Mouse (Mus musculus) heart, embryonic 13.5 days (tissue): ENCODE measurements at regions not wholly inside any gene's neighbourhood (a gene's known extent, or its start where the extent isn't known, plus 50 kb on each side); places are given as distances from the start of the nearest gene placed in this dataset.

Experiments
- ATAC-seq: fragments of 200-750 bp; cut with Nextera tagmentation; 2 replicates; pipeline ENCODE4 v1.8.0; 2017; ENCODE audit warnings: moderate TSS enrichment; ENCODE audit not compliant: insufficient number of reproducible peaks, low FRiP score, low TSS enrichment; ENCODE audit errors: extremely low read depth
- H3K27ac ChIP-seq: fragments of 300-500 bp; sonication (generic); replicated peaks from 2 replicates; pipeline ENCODE4 v1.5.1; 2015; ENCODE audit warnings: moderate library complexity, mild to moderate bottlenecking, inconsistent platforms
- H3K27me3 ChIP-seq: fragments of 300-500 bp; sonication (generic); replicated peaks from 2 replicates; pipeline ENCODE4 v1.6.1; 2015; ENCODE audit warnings: mild to moderate bottlenecking, inconsistent platforms
- H3K36me3 ChIP-seq: fragments of 300-500 bp; sonication (generic); 2 replicates; pipeline ENCODE4 v1.6.1; 2015; ENCODE audit warnings: mild to moderate bottlenecking, inconsistent platforms
- H3K4me1 ChIP-seq: fragments of 300-500 bp; sonication (generic); 2 replicates; pipeline ENCODE4 v1.6.1; 2015; ENCODE audit warnings: inconsistent platforms
- H3K4me2 ChIP-seq: fragments of 300-500 bp; sonication (generic); 2 replicates; pipeline ENCODE4 v1.6.1; 2015; ENCODE audit warnings: inconsistent platforms, mild to moderate bottlenecking, moderate library complexity
- H3K4me3 ChIP-seq: fragments of 300-500 bp; sonication (generic); 2 replicates; pipeline ENCODE4 v1.5.1; 2015; ENCODE audit warnings: moderate library complexity, mild to moderate bottlenecking, inconsistent platforms
- H3K9ac ChIP-seq: fragments of 300-500 bp; sonication (generic); 2 replicates; pipeline ENCODE4 v1.6.1; 2015; ENCODE audit warnings: inconsistent platforms, mild to moderate bottlenecking, moderate library complexity
- H3K9me3 ChIP-seq: fragments of 300-500 bp; sonication (generic); 2 replicates; pipeline ENCODE4 v1.6.1; 2016; ENCODE audit warnings: inconsistent platforms
- WGBS: fragments of 180-500 bp; shearing (Covaris S2); methylation state at CpG from one replicate; pipeline ENCODE4 v1.1.7; 2015; ENCODE audit warnings: mixed read lengths; 5-methylcytosine and 5-hydroxymethylcytosine counted together

DNA sequence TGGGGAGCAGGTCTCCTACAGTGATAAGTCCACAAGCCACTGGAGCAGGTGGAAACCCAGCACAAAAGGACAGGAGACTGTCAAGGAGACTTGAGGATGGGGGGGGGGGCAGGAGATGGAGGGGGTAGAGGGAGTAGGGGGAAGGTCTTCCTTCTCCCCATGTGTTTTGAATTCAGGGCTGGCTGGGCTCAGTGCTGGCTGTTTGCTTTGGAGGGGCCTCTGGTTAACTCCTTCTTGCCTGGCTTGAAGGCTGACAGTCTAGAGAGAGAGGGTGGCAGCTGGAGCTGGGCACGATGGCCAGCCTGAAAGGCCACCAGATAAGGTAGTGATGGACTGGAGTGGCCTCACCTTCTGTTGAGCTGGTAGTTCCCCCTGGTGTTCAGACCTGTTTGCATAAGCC, 120.0 kb upstream of the Gm26897 start:
- WGBS, result 13% methylated on average over 1 of the region's 1 CpGs
- Histone ChIP-seq H3K27ac (no peak overlapping the region), H3K27me3 (peaks cover 26% of the 10 kb centered on the region), H3K4me2 (no peak overlapping the region), H3K9me3 (peaks cover 6% of the 10 kb centered on the region; the same call in 1 of the 2 replicates), H3K36me3 (no peaks in the 10 kb centered on the region), H3K9ac (no peak overlapping the region), H3K4me1 (no peaks in the 10 kb centered on the region), H3K4me3 (no peak overlapping the region)
- no peak for ATAC-seq

DNA sequence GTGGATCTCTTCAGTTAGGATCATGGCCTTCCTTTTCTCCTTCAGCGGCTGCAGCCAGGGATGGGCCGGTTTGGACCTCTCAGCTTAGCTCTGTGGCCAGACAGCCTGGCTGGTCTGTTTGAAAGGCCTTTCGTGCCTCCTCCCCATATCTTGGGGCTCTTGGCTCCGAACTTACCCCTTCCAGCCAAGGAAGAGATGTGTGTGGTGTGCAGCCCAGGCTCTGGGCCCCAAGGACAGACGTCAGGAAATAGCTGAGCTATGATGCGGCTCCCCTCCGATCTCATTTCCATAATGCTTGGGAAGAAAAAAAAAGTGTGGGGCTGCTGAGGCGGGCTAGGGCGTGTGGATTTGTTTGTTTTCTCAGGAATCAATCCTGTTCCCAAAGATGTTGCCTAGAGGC, 113.8 kb upstream of the Gm26897 start:
- H3K27ac ChIP-seq, result peak overlapping the region; percentile 42
- H3K9me3 ChIP-seq, result no peaks in the 10 kb centered on the region
- 38% methylated on average over 9 of the region's 9 CpGs for WGBS
- peaks cover 18% of the 10 kb centered on the region for H3K4me1 ChIP-seq
- H3K4me3 ChIP-seq, result no peak overlapping the region
- peaks cover 29% of the 10 kb centered on the region for H3K27me3 ChIP-seq
- H3K36me3 ChIP-seq, result no peaks in the 10 kb centered on the region
- ATAC-seq, result no peak
- no peak overlapping the region; the same call in 1 of the 2 replicates for H3K4me2 ChIP-seq
- peak overlapping the region; percentile 33 for H3K9ac ChIP-seq

DNA sequence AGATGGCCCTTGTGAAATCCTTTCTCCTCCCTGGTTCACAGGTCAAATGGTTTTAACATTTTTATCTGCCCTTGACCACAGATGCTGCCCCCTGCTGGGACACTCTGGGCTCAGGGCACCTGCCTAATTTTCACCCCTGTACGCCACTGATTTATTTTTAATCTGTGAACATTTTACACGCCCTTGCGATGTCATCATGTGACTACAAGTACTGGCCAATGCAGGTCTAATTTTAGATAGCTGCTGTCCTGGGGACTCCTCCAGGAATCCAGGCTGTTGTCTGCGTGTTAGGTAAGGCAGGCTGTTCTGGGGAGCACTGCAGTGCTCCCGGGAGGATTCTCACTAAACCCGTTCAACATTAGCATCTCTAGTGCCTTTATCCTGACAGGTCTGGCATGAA, 113.1 kb upstream of the Gm26897 start:
- H3K27ac ChIP-seq, result peak overlapping the region; percentile 38; the same call in 1 of the 2 replicates
- H3K36me3 ChIP-seq, result no peaks in the 10 kb centered on the region
- 37% methylated on average over 6 of the region's 6 CpGs for WGBS
- peaks cover 35% of the 10 kb centered on the region for H3K27me3 ChIP-seq
- H3K9me3 ChIP-seq, result no peaks in the 10 kb centered on the region
- no peak for ATAC-seq
- H3K4me2 ChIP-seq, result no peak overlapping the region
- peaks cover 18% of the 10 kb centered on the region for H3K4me1 ChIP-seq
- no peak overlapping the region for H3K4me3 ChIP-seq
- H3K9ac ChIP-seq, result no peak overlapping the region

DNA sequence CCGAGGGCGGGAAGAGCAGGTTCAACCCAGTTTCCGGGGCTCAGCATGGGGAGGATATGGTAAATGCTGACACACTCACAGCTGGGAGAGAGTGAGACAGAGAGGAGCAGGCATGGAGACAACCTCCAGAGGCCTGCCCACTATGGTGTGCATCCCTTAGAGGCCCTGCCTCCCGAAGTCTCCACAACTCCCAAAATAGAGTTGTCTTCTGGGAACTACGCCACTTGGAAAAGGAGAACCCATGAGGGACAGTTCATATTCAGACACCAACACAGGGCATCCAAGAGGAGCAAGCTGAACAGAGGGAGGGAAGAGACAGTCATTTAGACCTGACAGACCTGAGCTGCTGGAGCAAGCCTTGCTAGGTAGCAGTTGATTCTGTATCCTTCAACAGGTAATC, 111.2 kb upstream of the Gm26897 start:
- H3K36me3 ChIP-seq, result no peaks in the 10 kb centered on the region
- H3K27me3 ChIP-seq, result peaks cover 42% of the 10 kb centered on the region
- ATAC-seq, result no peak
- peaks cover 18% of the 10 kb centered on the region for H3K4me1 ChIP-seq
- H3K27ac ChIP-seq, result no peak overlapping the region
- no peak overlapping the region for H3K4me3 ChIP-seq
- no peak overlapping the region for H3K9ac ChIP-seq
- H3K9me3 ChIP-seq, result no peaks in the 10 kb centered on the region
- WGBS, result 61% methylated on average over 5 of the region's 5 CpGs
- H3K4me2 ChIP-seq, result no peak overlapping the region

DNA sequence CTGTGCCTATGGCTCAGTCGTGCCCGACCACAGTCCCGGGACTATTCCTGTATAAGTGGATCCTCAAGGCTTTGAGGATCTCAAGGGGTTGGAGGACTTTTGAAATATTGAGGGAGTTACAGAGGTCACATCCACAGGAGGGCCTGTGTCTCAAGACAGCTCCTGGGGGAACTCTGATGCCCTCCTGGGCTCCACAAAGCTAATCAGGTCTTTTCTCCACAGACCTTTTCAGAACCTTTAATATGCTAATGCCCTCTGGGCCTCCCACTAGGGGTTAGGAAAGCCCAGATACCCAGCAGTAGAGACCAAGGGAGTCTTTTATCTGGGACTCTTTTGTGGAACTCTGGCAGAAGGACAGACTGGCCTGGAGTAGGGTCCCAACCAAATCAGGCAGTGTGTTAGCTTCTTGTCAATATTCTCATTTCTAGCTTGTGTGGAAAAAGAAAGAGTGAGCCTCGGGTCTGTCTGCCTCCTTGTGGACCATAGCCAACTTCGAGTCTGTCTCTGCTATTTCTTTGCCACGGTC, 107.4 kb upstream of the Gm26897 start:
- H3K36me3 ChIP-seq, result no peaks in the 10 kb centered on the region
- H3K9me3 ChIP-seq, result peaks cover 6% of the 10 kb centered on the region; the same call in 1 of the 2 replicates
- ATAC-seq, result no peak
- peaks cover 3% of the 10 kb centered on the region for H3K4me1 ChIP-seq
- 28% methylated on average over 6 of the region's 6 CpGs for WGBS
- H3K4me3 ChIP-seq, result no peak overlapping the region
- no peak overlapping the region for H3K4me2 ChIP-seq
- H3K27me3 ChIP-seq, result peaks cover 34% of the 10 kb centered on the region
- H3K27ac ChIP-seq, result no peak overlapping the region
- no peak overlapping the region for H3K9ac ChIP-seq

DNA sequence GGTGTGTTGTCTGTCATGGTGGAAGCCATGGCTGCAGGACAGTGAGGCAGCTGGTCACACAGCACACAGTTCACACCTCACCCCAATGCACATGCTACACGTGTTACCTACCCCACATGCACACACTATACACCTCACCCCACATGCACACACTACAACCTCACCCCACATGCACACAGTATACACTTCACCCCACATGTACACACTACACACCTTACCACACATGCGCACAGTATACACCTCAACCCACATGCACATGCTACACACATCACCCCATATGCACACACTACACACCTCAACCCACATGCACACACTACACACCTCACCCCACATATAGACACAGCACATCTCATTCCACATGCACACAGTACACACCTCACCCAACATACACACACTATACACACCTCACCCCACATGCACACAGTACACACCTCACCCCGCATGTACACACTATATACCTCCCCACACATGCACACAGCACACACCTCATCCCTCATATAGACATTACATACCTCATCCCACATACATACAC, 103.3 kb upstream of the Gm26897 start:
- H3K9ac ChIP-seq, result no peak overlapping the region
- H3K4me3 ChIP-seq, result no peak overlapping the region
- peaks cover 12% of the 10 kb centered on the region for H3K9me3 ChIP-seq
- 85% methylated on average over 3 of the region's 3 CpGs for WGBS
- H3K27me3 ChIP-seq, result peaks cover 21% of the 10 kb centered on the region
- no peak overlapping the region for H3K4me2 ChIP-seq
- H3K27ac ChIP-seq, result no peak overlapping the region
- H3K36me3 ChIP-seq, result no peaks in the 10 kb centered on the region
- no peak for ATAC-seq
- H3K4me1 ChIP-seq, result peaks cover 13% of the 10 kb centered on the region

DNA sequence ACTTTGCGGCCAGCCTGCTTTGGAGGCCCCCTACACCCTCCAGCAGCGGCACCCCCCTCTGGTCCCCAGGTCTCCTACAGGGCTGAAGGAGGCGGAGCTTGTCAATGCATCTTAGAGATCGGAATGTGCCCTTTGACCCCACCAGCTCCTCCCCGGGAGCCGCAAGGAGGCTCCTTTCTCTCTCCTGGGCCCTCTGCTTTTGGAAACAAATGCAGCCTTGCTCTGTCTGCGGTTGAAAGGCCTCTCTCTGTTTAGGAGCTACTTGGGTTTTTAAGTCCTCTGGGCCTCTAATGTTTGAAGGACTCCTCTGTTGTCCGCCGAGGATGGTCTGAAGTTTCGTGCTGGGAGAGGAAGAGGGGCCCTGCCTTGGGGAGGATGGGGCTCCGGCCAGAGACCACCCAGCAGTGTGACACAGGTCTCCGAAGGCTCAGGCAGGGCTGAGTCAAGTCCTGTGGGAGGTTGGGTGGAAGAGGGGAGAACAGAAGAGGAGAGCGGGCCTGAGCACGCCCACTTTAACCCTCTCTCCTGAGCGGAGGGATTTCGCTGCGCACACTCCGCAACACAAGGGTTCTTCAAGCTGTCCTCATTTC, 102.1 kb upstream of the Gm26897 start:
- H3K36me3 ChIP-seq, result no peaks in the 10 kb centered on the region
- no peak for ATAC-seq
- H3K4me3 ChIP-seq, result no peak overlapping the region
- WGBS, result 20% methylated on average over 18 of the region's 18 CpGs
- peak overlapping the region; percentile 53; the same call in 1 of the 2 replicates for H3K27ac ChIP-seq
- peaks cover 29% of the 10 kb centered on the region for H3K27me3 ChIP-seq
- peaks cover 12% of the 10 kb centered on the region for H3K9me3 ChIP-seq
- peak overlapping the region; percentile 71 for H3K9ac ChIP-seq
- H3K4me2 ChIP-seq, result peak overlapping the region; percentile 33; the same call in 1 of the 2 replicates
- H3K4me1 ChIP-seq, result peaks cover 14% of the 10 kb centered on the region

DNA sequence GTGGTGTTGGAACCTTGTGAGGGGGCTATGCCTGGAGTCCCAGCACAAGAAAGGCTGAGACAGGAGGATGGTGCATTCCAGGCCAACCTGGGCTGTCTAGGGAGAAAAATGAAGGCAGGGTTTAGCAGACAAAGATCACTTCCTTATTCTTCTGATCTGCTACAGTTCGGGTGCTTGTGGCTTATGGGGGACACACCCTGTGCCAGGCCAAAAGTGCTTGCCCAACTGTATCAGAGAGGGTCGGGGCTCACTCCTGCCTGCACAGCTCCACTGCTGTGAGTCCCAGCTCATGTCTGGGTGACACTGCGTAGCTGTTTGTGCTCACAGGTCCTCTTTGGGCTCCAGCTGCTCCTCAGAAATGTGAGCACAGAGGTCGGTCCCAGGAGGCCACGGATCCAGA, 98.6 kb upstream of the Gm26897 start:
- Histone ChIP-seq H3K27ac (no peak overlapping the region), H3K9ac (no peak overlapping the region), H3K36me3 (no peaks in the 10 kb centered on the region), H3K4me3 (no peak overlapping the region), H3K4me2 (no peak overlapping the region), H3K9me3 (peaks cover 5% of the 10 kb centered on the region), H3K4me1 (peaks cover 24% of the 10 kb centered on the region), H3K27me3 (peaks cover 47% of the 10 kb centered on the region)
- 79% methylated on average over 5 of the region's 5 CpGs for WGBS
- ATAC-seq, result no peak

DNA sequence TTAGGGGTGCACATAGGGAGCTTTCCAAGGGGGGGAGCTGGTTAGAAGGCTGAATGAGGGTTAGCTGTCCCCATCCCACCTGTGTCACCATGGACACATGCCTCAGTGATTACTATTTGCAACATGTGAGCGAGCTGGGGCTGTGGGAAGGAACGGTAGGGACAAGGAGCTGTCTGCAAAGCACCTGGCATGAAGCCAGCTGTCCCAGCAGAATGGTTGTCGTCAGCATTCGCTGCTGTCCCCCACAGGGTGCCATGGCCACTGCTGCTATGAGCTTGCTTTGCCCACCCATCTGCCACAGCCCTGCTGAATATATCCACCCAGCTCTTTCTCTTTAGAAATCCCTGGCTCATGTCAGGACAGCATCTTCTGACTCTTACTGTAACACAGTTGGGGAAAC, 96.8 kb upstream of the Gm26897 start:
- ATAC-seq, result no peak
- peaks cover 56% of the 10 kb centered on the region for H3K27me3 ChIP-seq
- H3K27ac ChIP-seq, result no peak overlapping the region
- H3K4me2 ChIP-seq, result no peak overlapping the region
- no peak overlapping the region for H3K4me3 ChIP-seq
- no peaks in the 10 kb centered on the region for H3K36me3 ChIP-seq
- no peak overlapping the region for H3K9ac ChIP-seq
- H3K9me3 ChIP-seq, result peaks cover 7% of the 10 kb centered on the region
- peaks cover 16% of the 10 kb centered on the region for H3K4me1 ChIP-seq
- WGBS, result 17% methylated on average over 4 of the region's 4 CpGs

DNA sequence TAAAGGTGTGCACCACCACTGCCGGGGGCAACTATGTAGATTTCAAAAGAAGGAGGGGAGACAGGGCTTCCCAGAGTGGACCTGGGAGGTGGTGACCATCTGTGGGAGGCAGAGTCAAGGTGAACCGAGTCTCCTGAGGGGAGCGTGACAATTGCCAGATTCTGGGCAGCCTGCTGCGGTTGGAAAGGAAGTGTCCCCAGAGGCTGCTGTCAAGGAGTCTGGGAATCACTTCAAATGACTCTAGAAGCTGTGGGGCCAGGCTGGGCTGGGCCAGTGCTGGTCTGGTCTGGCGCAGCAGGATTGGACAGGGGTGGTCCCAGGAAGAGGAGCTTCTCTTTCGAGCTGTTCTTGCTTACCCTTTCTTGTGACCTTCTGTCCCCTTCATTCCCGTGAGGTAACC, 95.4 kb upstream of the Gm26897 start:
- 0 out of 2 replicates have a peak, but pooled peaks cover 3% of the 10 kb centered on the region for H3K9me3 ChIP-seq
- H3K9ac ChIP-seq, result no peak overlapping the region
- 56% methylated on average over 7 of the region's 7 CpGs for WGBS
- no peak for ATAC-seq
- no peak overlapping the region for H3K4me2 ChIP-seq
- no peak overlapping the region for H3K27ac ChIP-seq
- H3K4me1 ChIP-seq, result peaks cover 12% of the 10 kb centered on the region
- peaks cover 61% of the 10 kb centered on the region for H3K27me3 ChIP-seq
- H3K36me3 ChIP-seq, result no peaks in the 10 kb centered on the region
- H3K4me3 ChIP-seq, result no peak overlapping the region

DNA sequence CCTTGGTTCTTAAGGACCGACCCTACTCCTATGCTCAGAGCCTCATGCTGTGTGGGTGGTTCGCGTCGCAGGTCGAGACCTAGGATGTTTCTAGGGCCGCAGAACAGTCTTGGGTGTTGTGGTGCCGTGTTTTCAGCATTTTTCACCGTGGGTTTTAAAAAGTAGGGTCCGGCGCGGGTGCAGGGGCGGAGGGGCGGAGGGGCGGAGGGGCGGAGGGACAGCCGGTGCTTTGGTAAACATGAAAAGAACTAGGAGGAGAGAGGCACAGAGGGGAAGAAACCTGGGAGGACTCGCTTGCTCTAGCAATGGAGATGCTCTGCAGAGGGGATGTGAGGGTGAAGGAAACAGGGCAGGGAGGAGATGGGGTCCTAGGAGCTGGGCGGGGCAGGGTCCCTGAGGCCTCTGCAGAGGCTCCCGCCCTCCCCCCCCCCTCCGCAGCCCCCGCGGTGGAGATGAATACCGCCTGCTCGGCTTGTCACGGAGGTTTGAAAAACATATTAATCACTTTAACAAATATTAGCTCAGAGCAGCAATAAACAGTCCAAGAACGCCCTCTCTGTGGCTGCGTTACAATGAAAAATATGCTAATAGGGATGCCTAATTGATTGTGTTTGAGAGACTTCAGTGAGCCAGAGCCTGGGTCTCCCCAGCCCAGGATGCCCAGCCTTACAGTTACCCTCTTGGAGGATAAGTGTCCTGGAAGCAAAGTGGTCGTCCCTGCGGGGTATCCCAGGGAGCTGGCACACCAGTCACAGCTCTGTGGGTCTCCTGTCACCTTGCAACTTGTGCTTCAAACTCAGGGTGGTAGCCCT, 94.0 kb upstream of the Gm26897 start:
- 10% methylated on average over 26 of the region's 29 CpGs for WGBS
- Histone ChIP-seq H3K4me2 (peak overlapping the region; percentile 47), H3K4me1 (peaks cover 12% of the 10 kb centered on the region), H3K9me3 (0 out of 2 replicates have a peak, but pooled peaks cover 3% of the 10 kb centered on the region), H3K4me3 (0 out of 2 replicates have a peak overlapping the region, but pooled peaks have one; percentile 1), H3K27me3 (peaks cover 61% of the 10 kb centered on the region), H3K9ac (0 out of 2 replicates have a peak overlapping the region, but pooled peaks have one; percentile 6), H3K36me3 (no peaks in the 10 kb centered on the region), H3K27ac (no peak overlapping the region)
- no peak for ATAC-seq
